Mouse (Mus musculus) layer of hippocampus, adult 9-11 months (tissue): ENCODE measurements around the gene Tent2.
"Not testable (repeated sequence)": the region's sequence is repeated elsewhere in the genome, so short reads cannot be mapped to it uniquely, and the experiment has no call there.

Source experiments
- DNase-seq: peaks from one replicate; pipeline ENCODE4 v3.0.0; 2022

The Tent2 gene

GRCm38 (mm10) chr13:93191831-93192645 is at the start of gene Tent2:
TSS of gene Tent2 (minus strand) at chr13:93192385.
- peak; percentile 96 for DNase-seq

GRCm38 (mm10) chr13:93241180-93241579 is 49.0 kb upstream of the Tent2 start:
- DNase-seq: no peak

GRCm38 (mm10) chr13:93239561-93239960 is 47.4 kb upstream of the Tent2 start:
- no peak for DNase-seq

GRCm38 (mm10) chr13:93239134-93239533 is 46.9 kb upstream of the Tent2 start:
- DNase-seq: no peak

GRCm38 (mm10) chr13:93237677-93238398 is 45.7 kb upstream of the Tent2 start:
- DNase-seq: peak; percentile 21

- no peak for DNase-seq
Observed at GRCm38 (mm10) chr13:93234267-93235039, 42.3 kb upstream of the Tent2 start.

- no peak for DNase-seq
Observed at GRCm38 (mm10) chr13:93232335-93232734, 40.1 kb upstream of the Tent2 start.

GRCm38 (mm10) chr13:93231016-93231415 is 38.8 kb upstream of the Tent2 start:
- DNase-seq: peak; percentile 62

GRCm38 (mm10) chr13:93211741-93212140 is 19.6 kb upstream of the Tent2 start:
- peak; percentile 60 for DNase-seq

- no peak for DNase-seq
Observed at GRCm38 (mm10) chr13:93192646-93193026, 451 bp upstream of the Tent2 start.

- no peak for DNase-seq
Observed at GRCm38 (mm10) chr13:93189416-93189815, 2.8 kb downstream of the Tent2 start.

- no peak for DNase-seq
Observed at GRCm38 (mm10) chr13:93188738-93189137, 3.4 kb downstream of the Tent2 start.

GRCm38 (mm10) chr13:93187792-93188191 is 4.4 kb downstream of the Tent2 start:
- not testable (repeated sequence) for DNase-seq

GRCm38 (mm10) chr13:93180351-93180750 is 11.8 kb downstream of the Tent2 start:
- no peak for DNase-seq

GRCm38 (mm10) chr13:93179522-93179921 is 12.7 kb downstream of the Tent2 start:
- no peak for DNase-seq

GRCm38 (mm10) chr13:93177571-93177970 is 14.6 kb downstream of the Tent2 start:
- no peak for DNase-seq

GRCm38 (mm10) chr13:93163303-93163702 is 28.9 kb downstream of the Tent2 start:
- DNase-seq: no peak

- no peak for DNase-seq
Observed at GRCm38 (mm10) chr13:93162456-93162855, 29.7 kb downstream of the Tent2 start.

- no peak for DNase-seq
Observed at GRCm38 (mm10) chr13:93158261-93158660, 33.9 kb downstream of the Tent2 start.

- no peak for DNase-seq
Observed at GRCm38 (mm10) chr13:93153280-93153679, 38.9 kb downstream of the Tent2 start.

GRCm38 (mm10) chr13:93144336-93145167 is 47.6 kb downstream of the Tent2 start, which contains the start of gene Cmya5:
TSS of gene Cmya5 (minus strand) at chr13:93144724.
- DNase-seq: peak; percentile 87

GRCm38 (mm10) chr13:93143819-93144283 is 48.3 kb downstream of the Tent2 start:
- DNase-seq: no peak
